Comparison of ENCODE assay signal across 13 mouse cellular contexts in the genomic region with DNA sequence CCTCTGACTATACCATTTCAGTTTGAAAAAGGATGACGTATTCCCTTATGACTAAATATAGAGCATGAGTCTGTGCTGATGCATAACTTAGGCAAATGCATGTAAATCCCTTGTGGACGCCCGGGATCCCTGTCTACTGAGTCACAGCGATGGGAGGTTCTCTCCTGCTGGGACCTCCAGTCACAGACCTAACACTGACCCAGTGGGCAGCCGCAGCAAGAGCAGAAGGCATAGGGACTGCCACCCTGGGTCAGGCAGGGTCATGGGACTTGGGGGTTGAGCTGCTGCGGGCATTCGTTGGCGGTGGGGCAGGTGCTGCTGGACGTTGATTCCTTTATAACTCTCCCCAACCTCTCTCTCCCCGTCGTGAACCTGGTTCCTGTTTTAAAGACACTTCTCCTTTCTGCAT. TPM values are rescaled to one million over a fixed set of nuclear protein-coding genes. Genes with fewer than 3 reads are reported as not detected.
DNase-seq lines count a peak whose midpoint lies in the region; ATAC-seq and TF ChIP-seq lines count a peak whose summit lies in the region.
"Had no signal": no experiment of that assay in that cellular context is flagged by ENCODE, and none has a peak within 500 bp of the region (broad histone marks: within the 10 kb centered on the region; RNA-seq: fewer than 3 reads in every experiment).

No protein-coding gene starts in this region.

- H3K9me3 ChIP-seq in forebrain, postnatal 0 days (ENCODE audit: low read length) = no peaks in the 10 kb centered on the region
- H3K9me3 ChIP-seq in forebrain, embryonic 11.5 days (ENCODE audit: control insufficient read depth, low read length) = no peaks in the 10 kb centered on the region
- no peaks in the 10 kb centered on the region for H3K9me3 ChIP-seq in heart, embryonic 11.5 days (replicated peaks; ENCODE audit: control insufficient read depth, low read length)

- H3K9ac ChIP-seq in forebrain, postnatal 0 days = no peak overlapping the region
- H3K9ac ChIP-seq in forebrain, embryonic 11.5 days (ENCODE audit: low read length) = no peak overlapping the region
- H3K9ac ChIP-seq in heart, embryonic 11.5 days (ENCODE audit: low read depth, low read length) = no peak overlapping the region
- H3K9ac ChIP-seq: liver, embryonic 14.5 days had no signal

- peak; percentile 62 for ATAC-seq in forebrain, postnatal 0 days
- ATAC-seq in forebrain, embryonic 11.5 days (replicated peaks; ENCODE audit: low FRiP score) = no peak
- ATAC-seq in heart, embryonic 11.5 days (replicated peaks; ENCODE audit: insufficient number of reproducible peaks, low FRiP score, low TSS enrichment) = no peak

- peaks cover 12% of the 10 kb centered on the region for H3K4me1 ChIP-seq in forebrain, postnatal 0 days (ENCODE audit: insufficient read depth)
- peaks cover 14% of the 10 kb centered on the region for H3K4me1 ChIP-seq in forebrain, embryonic 11.5 days (replicated peaks; ENCODE audit: control insufficient read depth, insufficient read depth, low read length)
- peaks cover 20% of the 10 kb centered on the region for H3K4me1 ChIP-seq in heart, embryonic 11.5 days (ENCODE audit: control insufficient read depth, insufficient read depth, low read length)

- TF ChIP-seq POLR2A in brain, embryonic 14.5 days (IDR thresholded peaks at IDR 0.05; ENCODE audit: borderline replicate concordance, extremely low read depth, insufficient read depth, insufficient read length, poor library complexity, severe bottlenecking) = no peak

- no peak for TF ChIP-seq CTCF in forebrain, postnatal 0 days (IDR thresholded peaks at IDR 0.05; ENCODE audit: low read depth)
- no peak for TF ChIP-seq CTCF in brain, embryonic 14.5 days (IDR thresholded peaks at IDR 0.05; ENCODE audit: borderline replicate concordance, extremely low read depth, insufficient read depth, insufficient read length)

- H3K36me3 ChIP-seq in forebrain, postnatal 0 days (ENCODE audit: insufficient read depth) = no peaks in the 10 kb centered on the region
- no peaks in the 10 kb centered on the region; the same call in 1 of the 2 replicates for H3K36me3 ChIP-seq in forebrain, embryonic 11.5 days (ENCODE audit: control insufficient read depth, insufficient read depth, low read length)
- no peaks in the 10 kb centered on the region for H3K36me3 ChIP-seq in splenic B cell, adult 2 months (ENCODE audit: control insufficient read depth, insufficient read depth, low read length, poor library complexity, severe bottlenecking)
- no peaks in the 10 kb centered on the region for H3K36me3 ChIP-seq in heart, embryonic 11.5 days (ENCODE audit: control insufficient read depth, insufficient read depth, low read length)

- no peak overlapping the region for H3K4me2 ChIP-seq in forebrain, postnatal 0 days (ENCODE audit: low read depth)
- H3K4me2 ChIP-seq in forebrain, embryonic 11.5 days (ENCODE audit: low read depth, low read length, severe bottlenecking) = no peak overlapping the region
- no peak overlapping the region for H3K4me2 ChIP-seq in heart, embryonic 11.5 days

- H3K27ac ChIP-seq in forebrain, postnatal 0 days (ENCODE audit: low read depth, low read length) = no peak overlapping the region
- no peak overlapping the region for H3K27ac ChIP-seq in forebrain, embryonic 11.5 days (ENCODE audit: low read depth, low read length)
- H3K27ac ChIP-seq in heart, embryonic 11.5 days (ENCODE audit: low read depth, low read length) = no peak overlapping the region
- H3K27ac ChIP-seq: liver, embryonic 14.5 days had no signal

- no peak overlapping the region for H3K4me3 ChIP-seq in forebrain, postnatal 0 days (ENCODE audit: low read depth, low read length)
- no peak overlapping the region for H3K4me3 ChIP-seq in forebrain, embryonic 11.5 days (ENCODE audit: low read depth, low read length)
- H3K4me3 ChIP-seq in heart, embryonic 11.5 days (ENCODE audit: low read depth, low read length) = no peak overlapping the region
- H3K4me3 ChIP-seq: erythroblast, embryonic 14.5 days had no signal

- 30% methylated on average over 11 of the region's 11 CpGs for WGBS in forebrain, postnatal 0 days
- WGBS in forebrain, embryonic 11.5 days = 9% methylated on average over 11 of the region's 11 CpGs
- WGBS in heart, embryonic 11.5 days (ENCODE audit: insufficient replicate concordance) = 26% methylated on average over 11 of the region's 11 CpGs

- DNase-seq in forebrain, postnatal 0 days = no peak
- DNase-seq in forebrain, embryonic 11.5 days (ENCODE audit: low spot score) = no peak
- DNase-seq in right cerebral cortex, adult 18-20 months = peak; percentile 39
- no peak for DNase-seq in right cerebral cortex, postnatal 36 days (ENCODE audit: low spot score in 2 of 2)
- peak; percentile 29 for DNase-seq in brain, embryonic 14.5 days (ENCODE audit: low read depth)
- peak; percentile 37 for DNase-seq in splenic B cell, adult 2 months (ENCODE audit: low read depth, low spot score)
- no peak for DNase-seq in spleen, postnatal 4 days (ENCODE audit: low spot score in 2 of 2)
- DNase-seq: adrenal gland, adult 8-10 months; cerebellum, adult 9-11 months; thymus, postnatal 4 days had no signal

- no peaks in the 10 kb centered on the region for H3K27me3 ChIP-seq in forebrain, postnatal 0 days (ENCODE audit: insufficient read depth, low read length)
- H3K27me3 ChIP-seq in forebrain, embryonic 11.5 days (ENCODE audit: control insufficient read depth, insufficient read depth, low read length) = no peaks in the 10 kb centered on the region; the same call in 1 of the 2 replicates
- no peaks in the 10 kb centered on the region for H3K27me3 ChIP-seq in splenic B cell, adult 2 months (ENCODE audit: control insufficient read depth, insufficient read depth, low read length, poor library complexity, severe bottlenecking)
- H3K27me3 ChIP-seq in heart, embryonic 11.5 days (ENCODE audit: control insufficient read depth, insufficient read depth, low read length) = peaks cover 10% of the 10 kb centered on the region; the same call in 1 of the 2 replicates

RNA-seq across cellular contexts. Expression of gene Optc, which starts 51.7 kb away (rescaled TPM):
- 2.9 and 5.1 TPM in 2 replicates for total RNA-seq in forebrain, postnatal 0 days (2014; rRNA removed)
- polyA plus RNA-seq in forebrain, postnatal 0 days (2015; fragmentation: Nextera tagmentation; extraction: Ambion mirVana) = 1.8 and 2.4 TPM in 2 replicates
- polyA plus RNA-seq in forebrain, embryonic 11.5 days (2014; fragmentation: Nextera tagmentation; extraction: Ambion mirVana) = 2.5 and 2.6 TPM in 2 replicates
- 9.0 and 9.2 TPM in 2 replicates for polyA plus RNA-seq in brain, embryonic 14.5 days (2012; rRNA removed)
- 0.21 and 1.0 TPM in 2 replicates for polyA plus RNA-seq in heart, embryonic 11.5 days (2014; fragmentation: Nextera tagmentation; extraction: Ambion mirVana)
- polyA plus RNA-seq: erythroblast, embryonic 14.5 days had no signal

RNA-seq across cellular contexts. Expression of gene Atp2b4, which starts 55.3 kb away (rescaled TPM):
- total RNA-seq in forebrain, postnatal 0 days (2014; rRNA removed) = 60.2 and 69.1 TPM in 2 replicates
- 6.5 and 11.4 TPM in 2 replicates for polyA plus RNA-seq in forebrain, postnatal 0 days (2015; fragmentation: Nextera tagmentation; extraction: Ambion mirVana)
- polyA plus RNA-seq in forebrain, embryonic 11.5 days (2014; fragmentation: Nextera tagmentation; extraction: Ambion mirVana) = 7.4 and 8.2 TPM in 2 replicates
- 13.3 and 25.0 TPM in 2 replicates for polyA plus RNA-seq in brain, embryonic 14.5 days (2012; rRNA removed)
- 26.1 and 35.6 TPM in 2 replicates for polyA plus RNA-seq in heart, embryonic 11.5 days (2014; fragmentation: Nextera tagmentation; extraction: Ambion mirVana)

Comparison
In these comparisons a context has a peak if more than half of its experiments do, and no peak if none do; other contexts are left out.
1. DNase-seq: peak in right cerebral cortex, adult 18-20 months (single experiment), brain, embryonic 14.5 days (single experiment) and splenic B cell, adult 2 months (single experiment); none in forebrain, postnatal 0 days (single experiment), forebrain, embryonic 11.5 days (single experiment), right cerebral cortex, postnatal 36 days (0 of 2) and spleen, postnatal 4 days (0 of 2).